Mouse (Mus musculus) gastrocnemius, adult 18-20 months (tissue): ENCODE results near the gene Plcb1. TPM values are rescaled to one million over a fixed set of nuclear protein-coding genes. Genes with fewer than 3 reads are reported as not detected.

Experiments
- DNase-seq: peaks from one replicate; pipeline ENCODE4 v3.0.0; 2021; ENCODE audit warnings: low spot score
- long read RNA-seq, 2 experiments: library from polyadenylated mRNA; stranded (forward); transcript quantifications; one replicate each; pipeline ENCODE4 v2.0.0; 2021
- total RNA-seq, 2 experiments: library from RNA; stranded (reverse); gene quantifications; 2 replicates each; pipeline ENCODE4 v1.2.3; 2021

Gene Plcb1
- total RNA-seq, result 1 to 10 TPM; 1.3 to 1.4 TPM
- long read RNA-seq, experiment 1, result 0 reads
- long read RNA-seq, experiment 2, partial matches to known transcripts, result 1 of 2 reads
- long read RNA-seq, experiment 2, other reads (novel, unspliced or antisense), result 1 of 2 reads

GRCm38 (mm10) chr2:134785970-134786855 lies at the start of gene Plcb1:
Plcb1 (plus strand) TSS chr2:134786067.
- peak; percentile 69 for DNase-seq

- no peak for DNase-seq
These were observed 30.3 kb upstream of the Plcb1 start for GRCm38 (mm10) chr2:134755537-134755936.

- DNase-seq, result no peak
These were observed 29.8 kb upstream of the Plcb1 start for GRCm38 (mm10) chr2:134756086-134756485.

- no peak for DNase-seq
These were observed 24.8 kb upstream of the Plcb1 start for GRCm38 (mm10) chr2:134761029-134761428.

GRCm38 (mm10) chr2:134763406-134763990 lies 22.4 kb upstream of the Plcb1 start:
- DNase-seq, result no peak

- no peak for DNase-seq
These were observed 21.4 kb upstream of the Plcb1 start for GRCm38 (mm10) chr2:134764506-134764905.

GRCm38 (mm10) chr2:134779826-134780225 lies 6.0 kb upstream of the Plcb1 start:
- no peak for DNase-seq

- no peak for DNase-seq
These were observed 5.6 kb upstream of the Plcb1 start for GRCm38 (mm10) chr2:134780316-134780715.

- no peak for DNase-seq
These were observed 986 bp downstream of the Plcb1 start for GRCm38 (mm10) chr2:134786856-134787250.

GRCm38 (mm10) chr2:134787336-134788095 lies 1.6 kb downstream of the Plcb1 start:
- DNase-seq, result no peak

GRCm38 (mm10) chr2:134792926-134793325 lies 7.1 kb downstream of the Plcb1 start:
- no peak for DNase-seq

GRCm38 (mm10) chr2:134800226-134800625 lies 14.4 kb downstream of the Plcb1 start:
- no peak for DNase-seq

- no peak for DNase-seq
These were observed 30.5 kb downstream of the Plcb1 start for GRCm38 (mm10) chr2:134816383-134816782.

GRCm38 (mm10) chr2:134817058-134817840 lies 31.4 kb downstream of the Plcb1 start:
- no peak for DNase-seq

- DNase-seq, result no peak
These were observed 35.3 kb downstream of the Plcb1 start for GRCm38 (mm10) chr2:134821176-134821575.

- DNase-seq, result no peak
These were observed 39.8 kb downstream of the Plcb1 start for GRCm38 (mm10) chr2:134825645-134826044.

- no peak for DNase-seq
These were observed 40.5 kb downstream of the Plcb1 start for GRCm38 (mm10) chr2:134826111-134827005.

- DNase-seq, result no peak
These were observed 42.1 kb downstream of the Plcb1 start for GRCm38 (mm10) chr2:134827778-134828487.

GRCm38 (mm10) chr2:134831861-134832260 lies 46.0 kb downstream of the Plcb1 start:
- no peak for DNase-seq
